Mouse (Mus musculus) spleen, adult 12 weeks (tissue): ENCODE results near the gene Gm6408.
"Not testable (repeated sequence)": the region's sequence is repeated elsewhere in the genome, so short reads cannot be mapped to it uniquely, and the experiment has no call there.

Experiments
- DNase-seq: peaks from one replicate; pipeline ENCODE4 v3.0.0; 2022; ENCODE audit warnings: low spot score

Gm6408 gene

DNA sequence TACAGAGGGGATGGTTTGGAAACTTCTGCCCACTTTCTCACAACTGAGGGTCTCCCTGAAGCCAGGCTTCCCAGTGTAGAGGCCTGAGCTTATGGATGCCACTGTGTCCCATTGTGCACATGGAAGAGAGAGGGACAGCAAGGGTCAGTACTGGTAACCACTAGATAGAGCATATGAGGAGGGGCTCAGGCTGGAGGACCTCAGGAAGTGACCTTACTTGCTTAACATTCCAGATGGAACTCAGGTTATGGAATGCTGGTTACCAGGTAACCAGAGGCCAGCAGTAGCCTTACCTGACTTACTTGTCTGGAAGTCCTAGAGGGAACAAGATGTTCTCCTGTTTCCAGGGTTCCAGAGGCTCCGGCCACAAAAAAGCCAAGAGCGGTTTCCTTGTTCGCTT, at the start of gene Gm6408:
Gm6408 (plus strand) TSS at position 301 of the 400 bp plus-strand sequence.
- DNase-seq, result not testable (repeated sequence)

DNA sequence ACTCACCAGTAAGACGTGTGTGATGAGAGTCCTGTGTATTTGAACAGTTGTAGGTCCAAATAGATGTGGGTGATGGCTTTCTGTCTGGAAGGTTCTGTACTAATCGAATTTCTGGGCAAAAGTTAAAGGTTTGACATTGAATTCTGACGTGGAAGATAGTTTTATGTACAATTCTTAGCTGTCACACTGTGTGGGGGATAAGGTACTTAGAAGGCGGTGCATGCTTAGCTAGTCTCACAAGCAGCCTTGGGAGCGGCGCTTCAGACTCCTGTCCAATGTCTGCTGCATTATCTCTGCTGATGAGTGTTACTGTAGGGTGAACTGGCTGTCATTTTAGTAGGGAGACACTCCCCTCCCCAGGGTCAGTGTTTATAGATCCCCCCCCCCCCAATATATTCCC, 49.3 kb upstream of the Gm6408 start:
- DNase-seq, result no peak

- no peak for DNase-seq
Measured at GRCm38 (mm10) chr5:146435316-146435715, 46.4 kb upstream of the Gm6408 start.

DNA sequence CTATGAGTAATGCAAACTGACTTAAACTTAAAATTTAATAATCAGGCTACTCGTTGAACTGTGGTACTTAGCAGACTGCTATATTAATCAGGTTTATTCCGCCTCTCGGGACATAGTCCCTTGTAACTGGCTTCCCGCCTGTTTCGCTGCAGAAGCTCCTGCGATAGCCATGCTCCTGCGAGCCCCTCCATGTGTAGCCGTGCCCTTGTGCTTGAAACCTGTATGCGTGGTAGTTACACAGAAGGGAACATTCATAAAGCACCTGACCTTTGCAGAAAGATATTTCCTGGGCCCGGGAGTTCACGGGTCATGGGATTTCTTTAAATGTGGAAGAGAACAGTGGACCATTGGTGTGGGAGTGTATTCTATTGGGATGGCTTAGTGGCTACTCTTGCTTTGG, 45.0 kb upstream of the Gm6408 start:
- DNase-seq, result no peak

- DNase-seq, result no peak
Measured at GRCm38 (mm10) chr5:146439152-146439781, 42.5 kb upstream of the Gm6408 start.

DNA sequence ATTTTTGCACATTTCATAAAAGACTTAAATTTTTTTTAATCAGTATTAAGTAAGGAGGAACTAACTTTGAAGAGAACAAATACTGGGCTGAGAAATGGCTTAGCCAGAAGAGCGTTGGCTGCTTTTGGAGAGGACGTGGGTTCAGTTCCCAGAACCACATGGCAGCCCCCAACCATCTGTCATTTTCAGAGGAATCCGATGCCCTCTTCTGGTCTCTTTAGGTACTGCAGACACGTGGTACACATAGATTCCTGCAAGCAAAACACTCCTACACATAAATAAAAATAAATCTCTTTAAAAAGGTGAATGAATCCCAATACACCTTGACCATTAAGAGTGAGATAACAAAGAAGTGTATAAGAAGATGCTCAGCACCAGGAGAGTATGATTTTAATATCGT, 41.5 kb upstream of the Gm6408 start:
- no peak for DNase-seq

GRCm38 (mm10) chr5:146442767-146443166, 39.0 kb upstream of the Gm6408 start:
- no peak for DNase-seq

GRCm38 (mm10) chr5:146446633-146447032, 35.1 kb upstream of the Gm6408 start:
- no peak for DNase-seq

- no peak for DNase-seq
Measured at GRCm38 (mm10) chr5:146451592-146452254, 30.0 kb upstream of the Gm6408 start.

- DNase-seq, result no peak
Measured at GRCm38 (mm10) chr5:146453556-146453955, 28.2 kb upstream of the Gm6408 start.

GRCm38 (mm10) chr5:146461612-146462011, 20.2 kb upstream of the Gm6408 start:
- DNase-seq, result no peak

DNA sequence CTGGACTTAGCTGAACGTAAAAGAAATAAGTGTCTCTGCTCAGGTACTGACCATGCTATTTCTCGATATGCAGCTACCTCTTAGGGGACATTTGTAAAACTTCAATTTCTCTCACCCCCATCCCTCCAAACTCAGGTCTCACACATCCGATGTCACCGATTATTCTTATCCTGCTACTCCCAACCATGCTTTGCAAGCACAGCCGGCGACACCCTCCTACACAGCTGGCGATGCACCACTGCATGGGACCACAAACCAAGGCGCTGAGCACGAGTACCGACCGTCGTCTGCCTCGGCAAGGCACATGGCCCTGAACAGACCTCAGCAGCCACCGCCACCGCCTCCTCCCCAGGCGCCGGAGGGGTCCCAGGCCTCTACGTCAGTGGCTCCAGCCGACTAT, 15.1 kb upstream of the Gm6408 start:
- no peak for DNase-seq

- no peak for DNase-seq
Measured at GRCm38 (mm10) chr5:146468311-146468710, 13.5 kb upstream of the Gm6408 start.

DNA sequence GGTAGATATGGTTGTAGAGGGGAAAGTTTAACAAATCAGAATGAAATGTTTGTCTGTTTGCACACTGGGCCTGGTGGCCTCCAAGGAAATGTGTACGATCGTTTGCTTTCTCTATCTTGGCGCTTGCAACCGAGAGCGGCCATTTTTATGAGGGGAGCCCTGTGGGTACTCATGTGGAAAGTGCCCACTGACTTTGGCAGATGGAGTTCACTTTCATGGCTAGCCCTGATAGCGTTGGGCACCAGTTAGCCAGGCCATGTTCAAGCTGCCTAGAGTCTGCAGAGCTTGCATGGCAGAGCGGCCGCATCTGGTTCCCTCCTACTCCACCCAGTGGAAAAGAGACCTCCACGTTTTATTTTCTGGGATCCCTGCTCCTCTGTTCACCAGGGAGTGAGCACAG, 10.9 kb upstream of the Gm6408 start:
- DNase-seq, result no peak

DNA sequence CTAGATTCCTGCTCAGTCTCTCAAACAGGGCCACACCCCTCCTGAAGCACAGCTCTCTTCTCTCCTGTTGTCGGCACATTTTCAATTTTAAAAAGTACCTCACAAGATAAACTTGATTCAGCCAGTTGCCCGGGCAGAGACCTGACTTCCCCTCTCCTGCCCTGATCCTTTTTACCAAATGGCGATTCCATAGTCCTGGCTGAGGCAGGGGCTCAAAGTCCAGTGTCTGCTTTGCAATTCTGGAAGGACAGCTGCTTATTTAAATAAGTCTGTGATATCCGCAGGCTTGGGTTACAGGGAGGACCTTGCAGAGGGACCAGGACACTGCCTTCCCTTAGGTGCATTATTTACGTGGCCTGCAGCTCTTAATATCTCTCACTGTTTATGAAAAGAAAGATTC, 10.5 kb upstream of the Gm6408 start:
- no peak for DNase-seq

DNA sequence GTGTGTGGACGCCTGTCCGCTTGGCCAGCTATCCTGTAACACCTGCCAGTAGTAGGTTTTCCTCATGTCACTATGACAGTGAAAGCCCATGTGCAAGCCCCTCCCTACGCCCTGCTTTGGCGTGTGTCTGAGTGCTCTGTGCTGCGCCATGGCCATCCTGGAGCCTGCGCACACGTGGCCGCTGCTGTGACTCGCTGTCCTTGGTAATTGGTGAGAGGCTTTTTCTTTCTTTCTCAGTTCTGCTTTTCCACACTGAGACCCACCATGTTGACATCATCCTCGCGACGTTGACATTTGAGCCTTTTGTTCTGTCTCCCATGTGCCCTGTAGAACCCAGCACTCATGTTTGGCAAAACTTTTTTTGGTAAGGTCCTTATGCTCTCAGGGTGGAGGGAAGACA, 9.9 kb upstream of the Gm6408 start:
- no peak for DNase-seq

DNA sequence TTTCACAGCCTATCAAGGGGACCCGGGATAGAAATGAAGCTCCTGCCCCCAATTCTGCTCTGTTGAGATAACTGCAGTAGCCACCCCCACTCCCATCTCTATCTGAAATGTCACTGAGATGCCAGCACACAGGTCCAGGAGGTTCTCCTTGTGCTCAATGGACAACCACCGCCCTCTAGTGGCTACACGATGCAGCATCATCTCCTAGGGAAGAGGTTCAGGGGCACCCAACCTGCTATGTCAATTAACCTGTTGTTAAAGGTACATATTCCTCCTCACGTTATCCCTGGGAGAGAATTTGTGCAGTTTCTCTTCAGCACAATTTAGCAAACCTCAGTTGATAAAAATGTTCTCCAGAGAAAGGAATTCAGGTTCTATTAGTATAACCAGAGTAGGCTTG, 2.2 kb upstream of the Gm6408 start:
- DNase-seq, result not testable (repeated sequence)

GRCm38 (mm10) chr5:146488959-146489358, 7.2 kb downstream of the Gm6408 start:
- not testable (repeated sequence) for DNase-seq

DNA sequence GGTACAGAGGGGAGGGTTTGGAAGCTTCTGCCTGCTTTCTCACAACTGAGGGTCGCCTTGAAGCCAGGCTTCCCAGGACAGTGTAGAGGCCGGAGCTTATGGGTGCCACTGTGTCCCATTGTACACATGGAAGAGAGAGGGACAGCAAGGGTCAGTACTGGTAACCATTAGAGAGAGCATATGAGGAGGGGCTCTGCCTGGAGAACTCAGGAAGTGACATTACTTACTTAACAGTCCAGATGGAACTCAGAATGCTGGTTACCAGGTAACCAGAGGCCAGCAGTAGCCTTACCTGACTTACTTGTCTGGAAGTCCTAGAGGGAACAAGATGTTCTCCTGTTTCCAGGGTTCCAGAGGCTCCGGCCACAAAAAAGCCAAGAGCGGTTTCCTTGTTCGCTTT, 9.3 kb downstream of the Gm6408 start, which contains the start of gene Gm6370:
Gm6370 (plus strand) TSS at position 301 of the 400 bp plus-strand sequence.
- not testable (repeated sequence) for DNase-seq

DNA sequence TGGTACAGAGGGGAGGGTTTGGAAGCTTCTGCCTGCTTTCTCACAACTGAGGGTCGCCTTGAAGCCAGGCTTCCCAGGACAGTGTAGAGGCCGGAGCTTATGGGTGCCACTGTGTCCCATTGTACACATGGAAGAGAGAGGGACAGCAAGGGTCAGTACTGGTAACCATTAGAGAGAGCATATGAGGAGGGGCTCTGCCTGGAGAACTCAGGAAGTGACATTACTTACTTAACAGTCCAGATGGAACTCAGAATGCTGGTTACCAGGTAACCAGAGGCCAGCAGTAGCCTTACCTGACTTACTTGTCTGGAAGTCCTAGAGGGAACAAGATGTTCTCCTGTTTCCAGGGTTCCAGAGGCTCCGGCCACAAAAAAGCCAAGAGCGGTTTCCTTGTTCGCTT, 20.3 kb downstream of the Gm6408 start, which contains the start of gene 4930449I24Rik:
4930449I24Rik (plus strand) TSS at position 301 of the 400 bp plus-strand sequence.
- DNase-seq, result not testable (repeated sequence)

DNA sequence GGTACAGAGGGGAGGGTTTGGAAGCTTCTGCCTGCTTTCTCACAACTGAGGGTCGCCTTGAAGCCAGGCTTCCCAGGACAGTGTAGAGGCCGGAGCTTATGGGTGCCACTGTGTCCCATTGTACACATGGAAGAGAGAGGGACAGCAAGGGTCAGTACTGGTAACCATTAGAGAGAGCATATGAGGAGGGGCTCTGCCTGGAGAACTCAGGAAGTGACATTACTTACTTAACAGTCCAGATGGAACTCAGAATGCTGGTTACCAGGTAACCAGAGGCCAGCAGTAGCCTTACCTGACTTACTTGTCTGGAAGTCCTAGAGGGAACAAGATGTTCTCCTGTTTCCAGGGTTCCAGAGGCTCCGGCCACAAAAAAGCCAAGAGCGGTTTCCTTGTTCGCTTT, 32.1 kb downstream of the Gm6408 start, which contains the start of gene Gm3402:
Gm3402 (plus strand) TSS at position 301 of the 400 bp plus-strand sequence.
- DNase-seq, result not testable (repeated sequence)

DNA sequence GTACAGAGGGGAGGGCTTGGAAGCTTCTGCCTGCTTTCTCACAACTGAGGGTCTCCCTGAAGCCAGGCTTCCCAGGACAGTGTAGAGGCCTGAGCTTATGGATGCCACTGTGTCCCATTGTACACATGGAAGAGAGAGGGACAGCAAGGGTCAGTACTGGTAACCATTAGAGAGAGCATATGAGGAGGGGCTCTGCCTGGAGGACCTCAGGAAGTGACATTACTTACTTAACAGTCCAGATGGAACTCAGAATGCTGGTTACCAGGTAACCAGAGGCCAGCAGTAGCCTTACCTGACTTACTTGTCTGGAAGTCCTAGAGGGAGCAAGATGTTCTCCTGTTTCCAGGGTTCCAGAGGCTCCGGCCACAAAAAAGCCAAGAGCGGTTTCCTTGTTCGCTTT, 43.7 kb downstream of the Gm6408 start, which contains the start of gene Gm3404:
Gm3404 (plus strand) TSS at position 301 of the 400 bp plus-strand sequence.
- not testable (repeated sequence) for DNase-seq
